Comparison of ENCODE assay signal across 12 mouse cellular contexts in the genomic region with DNA sequence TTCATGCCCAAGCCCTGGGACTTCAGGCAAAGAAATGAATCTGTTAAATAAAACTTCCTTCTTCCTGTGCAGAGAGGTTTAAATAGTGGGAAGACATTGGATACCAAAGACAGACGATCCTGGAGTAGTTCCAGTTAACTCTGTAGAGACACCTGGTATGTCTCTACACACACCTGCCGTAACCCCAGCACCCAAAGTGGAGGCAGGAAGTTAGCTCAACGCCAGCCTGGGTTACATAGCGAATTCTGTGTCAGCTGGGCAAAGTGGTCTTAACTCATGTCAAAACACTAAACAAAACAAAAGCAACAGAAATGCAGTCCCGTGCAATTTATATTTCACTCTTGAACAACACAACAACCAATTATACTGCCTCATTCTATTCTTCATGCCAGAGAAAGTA.
"Had no signal": no experiment of that assay in that cellular context is flagged by ENCODE, and none has a peak within 500 bp of the region (broad histone marks: within the 10 kb centered on the region; RNA-seq: fewer than 3 reads in every experiment).

No protein-coding gene starts in this region.

- DNase-seq: kidney, adult 18-20 months; kidney, adult 9 months; kidney, postnatal 14 days; layer of hippocampus, adult 9-11 months; liver, embryonic 13.5 days; lung, adult 2 months; lung, postnatal 14 days; lung, postnatal 4 days; midbrain, embryonic 14.5 days; right cerebral cortex, adult 18-20 months; right cerebral cortex, postnatal 14 days; spleen, adult 18-20 months had no signal
